Mouse (Mus musculus): ENCODE results near the gene Exph5. TPM values are rescaled to one million over a fixed set of nuclear protein-coding genes. Genes with fewer than 3 reads are reported as not detected.

The Exph5 gene
- total and polyA plus RNA-seq, 2 experiments: 2.7 to 11.9 TPM

- WGBS: 6% methylated on average over 8 of the region's 8 CpGs
- Histone ChIP-seq H3K9ac (ENCODE audit: low read depth, low read length) (peak overlapping the region; percentile 89), H3K4me1 (ENCODE audit: control insufficient read depth, insufficient read depth, low read length) (peaks cover 2% of the 10 kb centered on the region; the same call in 1 of the 2 replicates), H3K27ac (replicated peaks; ENCODE audit: insufficient read depth, low read depth, low read length) (peak overlapping the region; percentile 82), H3K4me3 (ENCODE audit: insufficient read depth, low read depth, low read length) (peak overlapping the region; percentile 76), H3K79me2 (ENCODE audit: control insufficient read depth, insufficient read depth, low read length) (peaks cover 11% of the 10 kb centered on the region; the same call in 1 of the 2 replicates), H3K36me3 (ENCODE audit: control insufficient read depth, insufficient read depth, low read length) (no peaks in the 10 kb centered on the region), H3K27me3 (ENCODE audit: control insufficient read depth, insufficient read depth, low read length) (no peaks in the 10 kb centered on the region)
- DNase-seq (ENCODE audit: extremely low read depth, low read depth, low spot score): no peak
- TF ChIP-seq POLR2A (IDR thresholded peaks at IDR 0.05; ENCODE audit: extremely low read depth, insufficient read depth, low read length): no peak
- TF ChIP-seq CTCF (IDR thresholded peaks at IDR 0.05; ENCODE audit: low read depth, low read length): no peak
These were observed 83.4 kb downstream of the Exph5 start for GRCm38 (mm10) chr9:53384873-53385272.

- Histone ChIP-seq H3K27me3 (ENCODE audit: control insufficient read depth, insufficient read depth, low read length) (no peaks in the 10 kb centered on the region), H3K27ac (replicated peaks; ENCODE audit: insufficient read depth, low read depth, low read length) (no peak overlapping the region), H3K79me2 (ENCODE audit: control insufficient read depth, insufficient read depth, low read length) (peaks cover 11% of the 10 kb centered on the region; the same call in 1 of the 2 replicates), H3K36me3 (ENCODE audit: control insufficient read depth, insufficient read depth, low read length) (peaks cover 6% of the 10 kb centered on the region), H3K9ac (ENCODE audit: low read depth, low read length) (no peak overlapping the region), H3K4me3 (ENCODE audit: insufficient read depth, low read depth, low read length) (no peak overlapping the region), H3K4me1 (ENCODE audit: control insufficient read depth, insufficient read depth, low read length) (peaks cover 9% of the 10 kb centered on the region)
- WGBS: 69% methylated on average over 2 of the region's 2 CpGs
- peak; percentile 55 for DNase-seq (ENCODE audit: extremely low read depth, low read depth, low spot score)
- TF ChIP-seq CTCF (IDR thresholded peaks at IDR 0.05; ENCODE audit: low read depth, low read length) (no peak), POLR2A (IDR thresholded peaks at IDR 0.05; ENCODE audit: extremely low read depth, insufficient read depth, low read length) (no peak)
These were observed 86.0 kb downstream of the Exph5 start for GRCm38 (mm10) chr9:53387431-53387830.

GRCm38 (mm10) chr9:53389109-53389508 lies 87.6 kb downstream of the Exph5 start:
- 82% methylated on average over 3 of the region's 3 CpGs for WGBS
- Histone ChIP-seq H3K9ac (ENCODE audit: low read depth, low read length) (no peak overlapping the region), H3K79me2 (ENCODE audit: control insufficient read depth, insufficient read depth, low read length) (peaks cover 11% of the 10 kb centered on the region; the same call in 1 of the 2 replicates), H3K36me3 (ENCODE audit: control insufficient read depth, insufficient read depth, low read length) (peaks cover 9% of the 10 kb centered on the region), H3K4me3 (ENCODE audit: insufficient read depth, low read depth, low read length) (no peak overlapping the region), H3K27me3 (ENCODE audit: control insufficient read depth, insufficient read depth, low read length) (no peaks in the 10 kb centered on the region), H3K4me1 (ENCODE audit: control insufficient read depth, insufficient read depth, low read length) (peaks cover 8% of the 10 kb centered on the region), H3K27ac (replicated peaks; ENCODE audit: insufficient read depth, low read depth, low read length) (peak overlapping the region; percentile 4)
- no peak for TF ChIP-seq CTCF (IDR thresholded peaks at IDR 0.05; ENCODE audit: low read depth, low read length)
- no peak for TF ChIP-seq POLR2A (IDR thresholded peaks at IDR 0.05; ENCODE audit: extremely low read depth, insufficient read depth, low read length)
- no peak for DNase-seq (ENCODE audit: extremely low read depth, low read depth, low spot score)

GRCm38 (mm10) chr9:53390136-53390535 lies 88.7 kb downstream of the Exph5 start:
- no peaks in the 10 kb centered on the region for H3K27me3 ChIP-seq (ENCODE audit: control insufficient read depth, insufficient read depth, low read length)
- peaks cover 11% of the 10 kb centered on the region; the same call in 1 of the 2 replicates for H3K79me2 ChIP-seq (ENCODE audit: control insufficient read depth, insufficient read depth, low read length)
- peaks cover 12% of the 10 kb centered on the region for H3K36me3 ChIP-seq (ENCODE audit: control insufficient read depth, insufficient read depth, low read length)
- H3K4me1 ChIP-seq (ENCODE audit: control insufficient read depth, insufficient read depth, low read length): peaks cover 8% of the 10 kb centered on the region
- H3K27ac ChIP-seq (replicated peaks; ENCODE audit: insufficient read depth, low read depth, low read length): peak overlapping the region; percentile 62
- TF ChIP-seq CTCF (IDR thresholded peaks at IDR 0.05; ENCODE audit: low read depth, low read length) (no peak), POLR2A (IDR thresholded peaks at IDR 0.05; ENCODE audit: extremely low read depth, insufficient read depth, low read length) (no peak)
- 0 out of 2 replicates have a peak overlapping the region, but pooled peaks have one; percentile 27 for H3K9ac ChIP-seq (ENCODE audit: low read depth, low read length)
- DNase-seq (ENCODE audit: extremely low read depth, low read depth, low spot score): peak; percentile 80
- H3K4me3 ChIP-seq (ENCODE audit: insufficient read depth, low read depth, low read length): no peak overlapping the region
- WGBS: 40% methylated on average over 7 of the region's 7 CpGs

GRCm38 (mm10) chr9:53397685-53398387 lies 96.4 kb downstream of the Exph5 start:
- no peak overlapping the region for H3K27ac ChIP-seq (replicated peaks; ENCODE audit: insufficient read depth, low read depth, low read length)
- no peak overlapping the region for H3K9ac ChIP-seq (ENCODE audit: low read depth, low read length)
- no peak for DNase-seq (ENCODE audit: extremely low read depth, low read depth, low spot score)
- 63% methylated on average over 13 of the region's 13 CpGs for WGBS
- TF ChIP-seq CTCF (IDR thresholded peaks at IDR 0.05; ENCODE audit: low read depth, low read length) (no peak), POLR2A (IDR thresholded peaks at IDR 0.05; ENCODE audit: extremely low read depth, insufficient read depth, low read length) (no peak)
- no peaks in the 10 kb centered on the region for H3K79me2 ChIP-seq (ENCODE audit: control insufficient read depth, insufficient read depth, low read length)
- H3K4me1 ChIP-seq (ENCODE audit: control insufficient read depth, insufficient read depth, low read length): no peaks in the 10 kb centered on the region
- H3K36me3 ChIP-seq (ENCODE audit: control insufficient read depth, insufficient read depth, low read length): peaks cover 13% of the 10 kb centered on the region
- no peak overlapping the region for H3K4me3 ChIP-seq (ENCODE audit: insufficient read depth, low read depth, low read length)
- H3K27me3 ChIP-seq (ENCODE audit: control insufficient read depth, insufficient read depth, low read length): no peaks in the 10 kb centered on the region

- no peaks in the 10 kb centered on the region for H3K4me1 ChIP-seq (ENCODE audit: control insufficient read depth, insufficient read depth, low read length)
- DNase-seq (ENCODE audit: extremely low read depth, low read depth, low spot score): peak; percentile 58
- no peak overlapping the region for H3K4me3 ChIP-seq (ENCODE audit: insufficient read depth, low read depth, low read length)
- H3K27ac ChIP-seq (replicated peaks; ENCODE audit: insufficient read depth, low read depth, low read length): no peak overlapping the region
- peak; percentile 77 for TF ChIP-seq CTCF (IDR thresholded peaks at IDR 0.05; ENCODE audit: low read depth, low read length)
- TF ChIP-seq POLR2A (IDR thresholded peaks at IDR 0.05; ENCODE audit: extremely low read depth, insufficient read depth, low read length): no peak
- H3K9ac ChIP-seq (ENCODE audit: low read depth, low read length): no peak overlapping the region
- no peaks in the 10 kb centered on the region for H3K27me3 ChIP-seq (ENCODE audit: control insufficient read depth, insufficient read depth, low read length)
- H3K79me2 ChIP-seq (ENCODE audit: control insufficient read depth, insufficient read depth, low read length): no peaks in the 10 kb centered on the region
- H3K36me3 ChIP-seq (ENCODE audit: control insufficient read depth, insufficient read depth, low read length): peaks cover 11% of the 10 kb centered on the region
- WGBS: 9% methylated on average over 5 of the region's 5 CpGs
These were observed 96.9 kb downstream of the Exph5 start for GRCm38 (mm10) chr9:53398388-53398700.

Data from liver, adult 2 months (tissue).